Mouse (Mus musculus) limb, embryonic 11.5 days (tissue): ENCODE results near the gene Rptor. TPM values are rescaled to one million over a fixed set of nuclear protein-coding genes. Genes with fewer than 3 reads are reported as not detected.

Experiments
- ATAC-seq: fragments of 200-750 bp; cut with Nextera tagmentation; 2 replicates; pipeline ENCODE4 v1.8.0; 2017; ENCODE audit warnings: low read depth; ENCODE audit not compliant: insufficient number of reproducible peaks, low FRiP score, low TSS enrichment
- DNase-seq: peaks from one replicate; pipeline ENCODE4 v3.0.0-alpha.2; 2015; ENCODE audit warnings: low spot score
- H3K27ac ChIP-seq: fragments of 300-500 bp; sonication (generic); replicated peaks from 2 replicates; pipeline ENCODE4 v1.5.1; 2014; ENCODE audit warnings: low read depth, mild to moderate bottlenecking, low read length
- H3K27me3 ChIP-seq: fragments of 300-500 bp; sonication (generic); 2 replicates; pipeline ENCODE4 v1.6.1; 2014; ENCODE audit warnings: mild to moderate bottlenecking, low read length, mixed read lengths; ENCODE audit not compliant: control insufficient read depth, insufficient read depth
- H3K36me3 ChIP-seq: fragments of 300-500 bp; sonication (generic); 2 replicates; pipeline ENCODE4 v1.6.1; 2014; ENCODE audit warnings: mild to moderate bottlenecking, low read length, moderate library complexity, mixed read lengths; ENCODE audit not compliant: control insufficient read depth, insufficient read depth
- H3K4me1 ChIP-seq: fragments of 300-500 bp; sonication (generic); 2 replicates; pipeline ENCODE4 v1.6.1; 2014; ENCODE audit warnings: low read length, mixed read lengths; ENCODE audit not compliant: control insufficient read depth, insufficient read depth
- H3K4me2 ChIP-seq: fragments of 300-500 bp; sonication (generic); 2 replicates; pipeline ENCODE4 v1.6.1; 2014; ENCODE audit warnings: low read depth, mild to moderate bottlenecking, moderate library complexity; ENCODE audit not compliant: severe bottlenecking
- H3K4me3 ChIP-seq: fragments of 300-500 bp; sonication (generic); 2 replicates; pipeline ENCODE4 v1.5.1; 2014; ENCODE audit warnings: low read depth, low read length
- H3K9ac ChIP-seq: fragments of 300-500 bp; sonication (generic); 2 replicates; pipeline ENCODE4 v1.6.1; 2014; ENCODE audit warnings: mild to moderate bottlenecking, low read length
- H3K9me3 ChIP-seq: fragments of 300-500 bp; sonication (generic); 2 replicates; pipeline ENCODE4 v1.6.1; 2016; ENCODE audit warnings: low read length; ENCODE audit not compliant: control insufficient read depth
- WGBS: fragments of 180-500 bp; shearing (Covaris S2); extraction: QIAGEN DNeasy Blood & Tissue Kit; methylation state at CpG from one replicate; pipeline ENCODE4 v1.1.7; 2014; 5-methylcytosine and 5-hydroxymethylcytosine counted together
- polyA plus RNA-seq: library from polyadenylated mRNA; unstranded; fragments of >200 nt; fragmentation: Nextera tagmentation; extraction: Ambion mirVana; gene quantifications from 2 replicates; pipeline ENCODE4 v1.2.1, GENCODE M21; 2014

The Rptor gene
- polyA plus RNA-seq, 1 experiment from 2014 or later, result 13.8 TPM

GRCm38 (mm10) chr11:119868556-119868955, 265.9 kb downstream of the Rptor start:
- Histone ChIP-seq H3K36me3 (peaks cover 14% of the 10 kb centered on the region; the same call in 1 of the 2 replicates), H3K27ac (no peak overlapping the region), H3K4me3 (no peak overlapping the region), H3K9me3 (no peaks in the 10 kb centered on the region), H3K9ac (no peak overlapping the region), H3K4me1 (peaks cover 7% of the 10 kb centered on the region; the same call in 1 of the 2 replicates), H3K27me3 (no peaks in the 10 kb centered on the region), H3K4me2 (no peak overlapping the region)
- DNase-seq (no peak), ATAC-seq (no peak)
- 84% methylated on average over 4 of the region's 4 CpGs for WGBS

GRCm38 (mm10) chr11:119871141-119871540, 268.4 kb downstream of the Rptor start:
- ATAC-seq (no peak), DNase-seq (no peak)
- no peak overlapping the region for H3K4me3 ChIP-seq
- no peak overlapping the region for H3K4me2 ChIP-seq
- no peak overlapping the region for H3K9ac ChIP-seq
- H3K36me3 ChIP-seq, result peaks cover 24% of the 10 kb centered on the region
- no peaks in the 10 kb centered on the region for H3K27me3 ChIP-seq
- peaks cover 3% of the 10 kb centered on the region; the same call in 1 of the 2 replicates for H3K4me1 ChIP-seq
- whole genome bisulfite sequencing, result 91% methylated on average over 7 of the region's 7 CpGs
- H3K9me3 ChIP-seq, result no peaks in the 10 kb centered on the region
- no peak overlapping the region for H3K27ac ChIP-seq

- Histone ChIP-seq H3K36me3 (peaks cover 24% of the 10 kb centered on the region), H3K4me2 (no peak overlapping the region), H3K9ac (no peak overlapping the region), H3K4me1 (peaks cover 3% of the 10 kb centered on the region; the same call in 1 of the 2 replicates), H3K27ac (no peak overlapping the region), H3K4me3 (no peak overlapping the region), H3K9me3 (no peaks in the 10 kb centered on the region), H3K27me3 (no peaks in the 10 kb centered on the region)
- ATAC-seq (no peak), DNase-seq (no peak)
- 90% methylated on average over 4 of the region's 4 CpGs for WGBS
Measured at GRCm38 (mm10) chr11:119873643-119874042, 270.9 kb downstream of the Rptor start.

GRCm38 (mm10) chr11:119874841-119875240, 272.1 kb downstream of the Rptor start:
- H3K4me1 ChIP-seq, result peaks cover 3% of the 10 kb centered on the region; the same call in 1 of the 2 replicates
- no peak overlapping the region for H3K4me3 ChIP-seq
- no peak for ATAC-seq
- H3K36me3 ChIP-seq, result peaks cover 23% of the 10 kb centered on the region
- H3K27me3 ChIP-seq, result no peaks in the 10 kb centered on the region
- 92% methylated on average over 1 of the region's 1 CpGs for WGBS
- H3K27ac ChIP-seq, result no peak overlapping the region
- no peak for DNase-seq
- H3K9ac ChIP-seq, result no peak overlapping the region
- H3K4me2 ChIP-seq, result no peak overlapping the region
- no peaks in the 10 kb centered on the region for H3K9me3 ChIP-seq

GRCm38 (mm10) chr11:119875685-119876084, 273.0 kb downstream of the Rptor start:
- H3K9ac ChIP-seq, result no peak overlapping the region
- no peaks in the 10 kb centered on the region for H3K9me3 ChIP-seq
- DNase-seq, result no peak
- no peaks in the 10 kb centered on the region for H3K27me3 ChIP-seq
- 86% methylated on average over 9 of the region's 9 CpGs for WGBS
- no peaks in the 10 kb centered on the region for H3K4me1 ChIP-seq
- H3K27ac ChIP-seq, result no peak overlapping the region
- H3K4me3 ChIP-seq, result no peak overlapping the region
- peaks cover 19% of the 10 kb centered on the region for H3K36me3 ChIP-seq
- H3K4me2 ChIP-seq, result no peak overlapping the region
- ATAC-seq, result no peak

GRCm38 (mm10) chr11:119877124-119877523, 274.4 kb downstream of the Rptor start:
- H3K36me3 ChIP-seq, result peaks cover 19% of the 10 kb centered on the region
- no peaks in the 10 kb centered on the region for H3K27me3 ChIP-seq
- no peak for DNase-seq
- H3K4me2 ChIP-seq, result no peak overlapping the region
- no peak overlapping the region for H3K9ac ChIP-seq
- ATAC-seq, result no peak
- H3K4me1 ChIP-seq, result no peaks in the 10 kb centered on the region
- no peaks in the 10 kb centered on the region for H3K9me3 ChIP-seq
- no peak overlapping the region for H3K27ac ChIP-seq
- 89% methylated on average over 7 of the region's 7 CpGs for WGBS
- no peak overlapping the region for H3K4me3 ChIP-seq

- DNase-seq, result no peak
- Histone ChIP-seq H3K9ac (no peak overlapping the region), H3K4me2 (no peak overlapping the region), H3K9me3 (no peaks in the 10 kb centered on the region), H3K4me1 (no peaks in the 10 kb centered on the region), H3K4me3 (no peak overlapping the region), H3K36me3 (peaks cover 10% of the 10 kb centered on the region), H3K27me3 (no peaks in the 10 kb centered on the region), H3K27ac (no peak overlapping the region)
- WGBS, result 91% methylated on average over 5 of the region's 5 CpGs
- ATAC-seq, result no peak
Measured at GRCm38 (mm10) chr11:119879573-119879972, 276.9 kb downstream of the Rptor start.

- H3K4me1 ChIP-seq, result no peaks in the 10 kb centered on the region
- 47% methylated on average over 2 of the region's 2 CpGs for WGBS
- no peak overlapping the region for H3K4me3 ChIP-seq
- H3K4me2 ChIP-seq, result no peak overlapping the region
- H3K36me3 ChIP-seq, result peaks cover 4% of the 10 kb centered on the region; the same call in 1 of the 2 replicates
- no peaks in the 10 kb centered on the region for H3K9me3 ChIP-seq
- no peak for ATAC-seq
- H3K27me3 ChIP-seq, result no peaks in the 10 kb centered on the region
- H3K9ac ChIP-seq, result no peak overlapping the region
- H3K27ac ChIP-seq, result no peak overlapping the region
- no peak for DNase-seq
Measured at GRCm38 (mm10) chr11:119883646-119884045, 280.9 kb downstream of the Rptor start.

GRCm38 (mm10) chr11:119889966-119890365, 287.3 kb downstream of the Rptor start:
- Histone ChIP-seq H3K9ac (no peak overlapping the region), H3K27ac (no peak overlapping the region), H3K36me3 (peaks cover 8% of the 10 kb centered on the region), H3K4me2 (no peak overlapping the region), H3K9me3 (no peaks in the 10 kb centered on the region), H3K4me3 (no peak overlapping the region), H3K4me1 (no peaks in the 10 kb centered on the region), H3K27me3 (no peaks in the 10 kb centered on the region)
- 92% methylated on average over 3 of the region's 3 CpGs for WGBS
- DNase-seq, result no peak
- ATAC-seq, result no peak
